Mouse (Mus musculus): ENCODE measurements around the gene Tgtp1. TPM values are rescaled to one million over a fixed set of nuclear protein-coding genes. Genes with fewer than 3 reads are reported as not detected.
"Not testable (repeated sequence)": the region's sequence is repeated elsewhere in the genome, so short reads cannot be mapped to it uniquely, and the experiment has no call there.

The Tgtp1 gene
- 1 to 10 TPM in 1 of 2 experiments, under 1 TPM in 1; 0.22 to 1.1 TPM for total RNA-seq (2021)
- long read RNA-seq, partial matches to known transcripts = 0 of 1 reads
- long read RNA-seq, other reads (novel, unspliced or antisense) = 0 of 1 reads

- not testable (repeated sequence) for DNase-seq (ENCODE audit: low spot score in 2 of 2)
Measured at GRCm38 (mm10) chr11:48994018-48994417, at the start of gene Tgtp1. Gene Tgtp1 (minus strand): TSS chr11:48994172.

- not testable (repeated sequence) for DNase-seq (ENCODE audit: low spot score in 2 of 2)
Measured at GRCm38 (mm10) chr11:49012074-49012473, 18.1 kb upstream of the Tgtp1 start.

- DNase-seq (ENCODE audit: low spot score in 2 of 2) = not testable (repeated sequence)
Measured at GRCm38 (mm10) chr11:49006785-49007184, 12.8 kb upstream of the Tgtp1 start.

GRCm38 (mm10) chr11:49006317-49006716, 12.3 kb upstream of the Tgtp1 start:
- not testable (repeated sequence) for DNase-seq (ENCODE audit: low spot score in 2 of 2)

- DNase-seq (ENCODE audit: low spot score in 2 of 2) = not testable (repeated sequence)
Measured at GRCm38 (mm10) chr11:49000411-49000810, 6.4 kb upstream of the Tgtp1 start.

- DNase-seq (ENCODE audit: low spot score in 2 of 2) = not testable (repeated sequence)
Measured at GRCm38 (mm10) chr11:48993296-48993695, 676 bp downstream of the Tgtp1 start.

GRCm38 (mm10) chr11:48991740-48992520, 2.0 kb downstream of the Tgtp1 start, which contains the start of gene Gm12185:
Gene Gm12185 (minus strand): TSS chr11:48992226.
- not testable (repeated sequence) for DNase-seq (ENCODE audit: low spot score in 2 of 2)

- DNase-seq (ENCODE audit: low spot score in 2 of 2) = not testable (repeated sequence)
Measured at GRCm38 (mm10) chr11:48989981-48990380, 4.0 kb downstream of the Tgtp1 start.

- not testable (repeated sequence) for DNase-seq (ENCODE audit: low spot score in 2 of 2)
Measured at GRCm38 (mm10) chr11:48988219-48988618, 5.8 kb downstream of the Tgtp1 start.

- not testable (repeated sequence) for DNase-seq (ENCODE audit: low spot score in 2 of 2)
Measured at GRCm38 (mm10) chr11:48982848-48983247, 11.1 kb downstream of the Tgtp1 start.

- not testable (repeated sequence) for DNase-seq (ENCODE audit: low spot score in 2 of 2)
Measured at GRCm38 (mm10) chr11:48980052-48980451, 13.9 kb downstream of the Tgtp1 start.

GRCm38 (mm10) chr11:48979251-48979650, 14.7 kb downstream of the Tgtp1 start, which contains the start of gene 9930111J21Rik1:
Gene 9930111J21Rik1 (minus strand): TSS chr11:48979398.
- DNase-seq (ENCODE audit: low spot score in 2 of 2) = not testable (repeated sequence)

- not testable (repeated sequence) for DNase-seq (ENCODE audit: low spot score in 2 of 2)
Measured at GRCm38 (mm10) chr11:48978240-48978939, 15.6 kb downstream of the Tgtp1 start, which contains the start of gene Olfr56. Gene Olfr56 (plus strand): TSS chr11:48978889.

- DNase-seq (ENCODE audit: low spot score in 2 of 2) = not testable (repeated sequence)
Measured at GRCm38 (mm10) chr11:48974686-48975085, 19.3 kb downstream of the Tgtp1 start.

- DNase-seq (ENCODE audit: low spot score in 2 of 2) = not testable (repeated sequence)
Measured at GRCm38 (mm10) chr11:48946090-48946489, 47.9 kb downstream of the Tgtp1 start, which contains the start of gene Psme2b. Gene Psme2b (minus strand): TSS chr11:48946190.

- not testable (repeated sequence) for DNase-seq (ENCODE audit: low spot score in 2 of 2)
Measured at GRCm38 (mm10) chr11:48939286-48939685, 54.7 kb downstream of the Tgtp1 start.

Other genes with a start within 250 kb of the Tgtp1 start
- 100 to 1,000 TPM; 237 to 246 TPM for gene Rack1, start 193.8 kb downstream of the Tgtp1 start, total RNA-seq (2021)
- 10 to 100 TPM; 58.1 to 62.3 TPM for gene Trim41, start 176.8 kb downstream of the Tgtp1 start, total RNA-seq (2021)
- gene Trim7, start 168.0 kb downstream of the Tgtp1 start, total RNA-seq (2021) = 1 to 10 TPM; 1.9 to 2.4 TPM
- 1 to 10 TPM in 1 of 2 experiments, under 1 TPM in 1; 0.38 to 1.1 TPM for gene Gm12184, start 167.5 kb downstream of the Tgtp1 start, total RNA-seq (2021)
- 1 to 10 TPM; 5.6 to 5.8 TPM for gene Irgm1, start 122.5 kb downstream of the Tgtp1 start, total RNA-seq (2021)
- under 1 TPM in 1 of 2 experiments, not detected in 1; 0.23 TPM for gene Gm5431, start 92.0 kb downstream of the Tgtp1 start, total RNA-seq (2021)
- 1 to 10 TPM in 1 of 2 experiments, under 1 TPM in 1; 0.84 to 1.7 TPM for gene Psme2b, start 48.0 kb downstream of the Tgtp1 start, total RNA-seq (2021)
- gene Olfr56, start 15.3 kb downstream of the Tgtp1 start, total RNA-seq (2021) = not detected
- under 1 TPM; 0.96 to 0.99 TPM for gene 9930111J21Rik1, start 14.8 kb downstream of the Tgtp1 start, total RNA-seq (2021)
- under 1 TPM; 0.12 to 0.18 TPM for gene Gm12185, start 1.9 kb downstream of the Tgtp1 start, total RNA-seq (2021)
- gene 9930111J21Rik2, start 57.1 kb upstream of the Tgtp1 start, total RNA-seq (2021) = 1 to 10 TPM; 1.1 to 1.4 TPM
- gene Tgtp2, start 70.0 kb upstream of the Tgtp1 start, total RNA-seq (2021) = not detected
- under 1 TPM; 0.40 to 0.51 TPM for gene Ifi47, start 82.4 kb upstream of the Tgtp1 start, total RNA-seq (2021)
- gene Olfr1396, start 120.7 kb upstream of the Tgtp1 start, total RNA-seq (2021) = not detected
- not detected for gene Olfr1395, start 148.1 kb upstream of the Tgtp1 start, total RNA-seq (2021)
- not detected for gene Olfr1394, start 160.2 kb upstream of the Tgtp1 start, total RNA-seq (2021)
- not detected for gene Btnl9, start 193.0 kb upstream of the Tgtp1 start, total RNA-seq (2021)
- 10 to 100 TPM; 48.6 to 49.6 TPM for gene Zfp62, start 209.1 kb upstream of the Tgtp1 start, total RNA-seq (2021)

All from layer of hippocampus, adult 18-20 months (tissue).